8 mouse cellular contexts compared by ENCODE assay signal in genomic region chr1:134071411-134072018, GRCm38 (mm10). TPM values are rescaled to one million over a fixed set of nuclear protein-coding genes. Genes with fewer than 3 reads are reported as not detected.
DNase-seq lines count a peak whose midpoint lies in the region; ATAC-seq and TF ChIP-seq lines count a peak whose summit lies in the region.

No protein-coding gene starts in this region.

- ATAC-seq in intestine, postnatal 0 days, result peak; percentile 31; the same call in 1 of the 2 replicates
- peak; percentile 45 for ATAC-seq in lung, embryonic 14.5 days (ENCODE audit: insufficient read depth)

- WGBS in intestine, postnatal 0 days, result 37% methylated on average over 10 of the region's 10 CpGs
- WGBS in lung, embryonic 14.5 days, result 26% methylated on average over 10 of the region's 10 CpGs

- H3K9me3 ChIP-seq in intestine, postnatal 0 days (ENCODE audit: control insufficient read depth), result no peaks in the 10 kb centered on the region
- no peaks in the 10 kb centered on the region for H3K9me3 ChIP-seq in lung, embryonic 14.5 days (ENCODE audit: low read depth, low read length)

- H3K27me3 ChIP-seq in intestine, postnatal 0 days (replicated peaks; ENCODE audit: control insufficient read depth, insufficient read depth, low read length), result no peaks in the 10 kb centered on the region
- no peaks in the 10 kb centered on the region for H3K27me3 ChIP-seq in lung, embryonic 14.5 days (ENCODE audit: insufficient read depth, low read length)

- H3K4me1 ChIP-seq in intestine, postnatal 0 days (replicated peaks; ENCODE audit: control insufficient read depth, insufficient read depth, low read length), result peaks cover 5% of the 10 kb centered on the region; the same call in 1 of the 2 replicates
- H3K4me1 ChIP-seq in lung, embryonic 14.5 days (ENCODE audit: insufficient read depth), result peaks cover 51% of the 10 kb centered on the region

- no peak overlapping the region for H3K4me3 ChIP-seq in intestine, postnatal 0 days (ENCODE audit: low read depth, low read length)
- H3K4me3 ChIP-seq in lung, embryonic 14.5 days (ENCODE audit: low read depth, low read length), result no peak overlapping the region

- peaks cover 15% of the 10 kb centered on the region for H3K36me3 ChIP-seq in intestine, postnatal 0 days (ENCODE audit: control insufficient read depth, insufficient read depth)
- peaks cover 21% of the 10 kb centered on the region for H3K36me3 ChIP-seq in lung, embryonic 14.5 days (ENCODE audit: insufficient read depth)

- DNase-seq in urinary bladder, postnatal 14 days (ENCODE audit: low spot score), result peak; percentile 84
- DNase-seq in urinary bladder, postnatal 10 days (ENCODE audit: low spot score), result no peak
- peak; percentile 65 for DNase-seq in lung, embryonic 14.5 days
- DNase-seq in layer of hippocampus, postnatal 36 days, result no peak
- no peak for DNase-seq in frontal cortex, postnatal 10 days (ENCODE audit: low spot score in 2 of 2)
- no peak for DNase-seq in gastrocnemius, adult 8-10 months (ENCODE audit: low spot score in 2 of 2)
- DNase-seq in right cerebral cortex, adult 18-20 months, result no peak

- peak overlapping the region; percentile 65; the same call in 1 of the 2 replicates for H3K27ac ChIP-seq in intestine, postnatal 0 days (ENCODE audit: low read depth, low read length)
- peak overlapping the region; percentile 96 for H3K27ac ChIP-seq in lung, embryonic 14.5 days (ENCODE audit: low read depth)

- TF ChIP-seq CTCF in intestine, postnatal 0 days (IDR thresholded peaks at IDR 0.05; ENCODE audit: low read depth), result no peak
- TF ChIP-seq CTCF in lung, embryonic 14.5 days (IDR thresholded peaks at IDR 0.05; ENCODE audit: low read depth), result no peak

- H3K9ac ChIP-seq in intestine, postnatal 0 days (ENCODE audit: low read depth, low read length), result no peak overlapping the region
- H3K9ac ChIP-seq in lung, embryonic 14.5 days, result 0 out of 2 replicates have a peak overlapping the region, but pooled peaks have one; percentile 21

- H3K4me2 ChIP-seq in intestine, postnatal 0 days (replicated peaks; ENCODE audit: low read depth), result peak overlapping the region; percentile 21; the same call in 1 of the 2 replicates
- peak overlapping the region; percentile 42; the same call in 1 of the 2 replicates for H3K4me2 ChIP-seq in lung, embryonic 14.5 days

RNA-seq across cellular contexts. Expression of gene Btg2, which starts 7.4 kb away (rescaled TPM):
- polyA plus RNA-seq in intestine, postnatal 0 days (2015; fragmentation: Nextera tagmentation; extraction: Ambion mirVana), result 30.0 and 32.6 TPM in 2 replicates
- polyA plus RNA-seq in lung, embryonic 14.5 days (2014; fragmentation: Nextera tagmentation; extraction: Ambion mirVana), result 77.2 and 81.0 TPM in 2 replicates
- 10 to 100 TPM; 18.7 to 18.9 TPM for total RNA-seq in layer of hippocampus, postnatal 36 days (2021)
- total RNA-seq in gastrocnemius, adult 8-10 months (2022), result 10 to 100 TPM in 3 of 4 experiments, 1 to 10 TPM in 1; 8.6 to 22.9 (median 14.3) TPM

RNA-seq across cellular contexts. Expression of gene Fmod, which starts 34.5 kb away (rescaled TPM):
- polyA plus RNA-seq in intestine, postnatal 0 days (2015; fragmentation: Nextera tagmentation; extraction: Ambion mirVana), result 2.2 and 2.4 TPM in 2 replicates
- 173 and 174 TPM in 2 replicates for polyA plus RNA-seq in lung, embryonic 14.5 days (2014; fragmentation: Nextera tagmentation; extraction: Ambion mirVana)
- 1 to 10 TPM; 4.0 to 7.8 TPM for total RNA-seq in layer of hippocampus, postnatal 36 days (2021)
- 100 to 1,000 TPM in 1 of 4 experiments, 10 to 100 TPM in 3; 25.4 to 104 (median 52.6) TPM for total RNA-seq in gastrocnemius, adult 8-10 months (2022)

RNA-seq across cellular contexts. Expression of gene Chit1, which starts 39.5 kb away (rescaled TPM):
- 0.25 TPM in 1 of 2 replicates, not detected in the other for polyA plus RNA-seq in intestine, postnatal 0 days (2015; fragmentation: Nextera tagmentation; extraction: Ambion mirVana)
- not detected in 2 replicates for polyA plus RNA-seq in lung, embryonic 14.5 days (2014; fragmentation: Nextera tagmentation; extraction: Ambion mirVana)
- not detected for total RNA-seq in layer of hippocampus, postnatal 36 days (2021)
- not detected for total RNA-seq in gastrocnemius, adult 8-10 months (2022)

Comparison
In these comparisons a context has a peak if more than half of its experiments do, and no peak if none do; other contexts are left out.
1. DNase-seq: peak in urinary bladder, postnatal 14 days (single experiment) and lung, embryonic 14.5 days (single experiment); none in urinary bladder, postnatal 10 days (single experiment), layer of hippocampus, postnatal 36 days (0 of 2), frontal cortex, postnatal 10 days (0 of 2), gastrocnemius, adult 8-10 months (0 of 2) and right cerebral cortex, adult 18-20 months (single experiment).